Mouse (Mus musculus) spleen, postnatal 14 days (tissue): ENCODE measurements at regions not wholly inside any gene's neighbourhood (a gene's known extent, or its start where the extent isn't known, plus 50 kb on each side); places are given as distances from the start of the nearest gene placed in this dataset.

Experiments used
- DNase-seq, 2 experiments: peaks; one replicate each; pipeline ENCODE4 v3.0.0; 2021 to 2022; ENCODE audit warnings: low spot score in 2 of 2

DNA sequence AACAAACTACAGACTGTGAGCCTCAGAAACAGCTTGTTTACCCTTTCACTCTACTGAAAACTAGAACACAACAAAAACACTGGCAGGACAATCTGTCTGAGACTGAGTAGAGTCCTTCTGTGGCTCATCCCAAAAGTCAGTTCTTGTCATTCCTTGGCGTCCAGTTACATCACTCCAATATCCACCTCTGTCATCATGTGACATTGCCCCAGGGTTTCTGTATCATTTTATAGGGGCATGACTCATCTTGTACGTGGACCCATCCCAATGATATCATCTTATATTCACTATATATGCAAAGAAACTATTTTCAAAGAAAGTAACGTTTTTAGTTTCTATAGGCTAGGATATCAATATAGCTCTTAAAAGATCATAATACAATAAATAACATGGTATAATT lies 152.3 kb downstream of the Dkk2 start:
- DNase-seq: no peak

GRCm38 (mm10) chr3:132257834-132258233 lies 172.7 kb downstream of the Dkk2 start:
- DNase-seq: no peak

- no peak for DNase-seq
Measured at GRCm38 (mm10) chr3:132269641-132270040, 184.5 kb downstream of the Dkk2 start.

DNA sequence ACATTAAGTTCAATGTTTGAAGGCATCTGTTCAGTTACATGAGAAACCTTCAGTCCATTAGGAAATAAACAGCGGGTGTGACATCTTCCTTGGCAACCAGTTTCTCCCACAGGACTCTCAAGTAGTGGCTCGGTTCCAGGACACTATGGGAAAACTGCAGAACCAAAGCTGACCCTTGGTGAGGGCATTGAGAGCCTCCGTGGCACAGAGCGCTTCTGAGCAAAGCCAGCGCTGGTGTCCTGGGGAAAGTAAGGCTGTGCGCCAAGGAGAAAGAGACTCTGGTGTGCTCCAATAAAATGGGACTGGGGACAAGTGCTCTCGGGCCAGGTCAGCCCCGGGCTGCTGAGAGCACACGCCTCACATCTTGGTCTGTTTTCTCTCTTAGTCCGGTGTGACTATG lies 189.7 kb downstream of the Dkk2 start:
- DNase-seq: no peak

- DNase-seq: no peak
Measured at GRCm38 (mm10) chr3:132277771-132278170, 192.7 kb downstream of the Dkk2 start.

- DNase-seq: no peak
Measured at GRCm38 (mm10) chr3:132287714-132288113, 202.6 kb downstream of the Dkk2 start.

- no peak for DNase-seq
Measured at GRCm38 (mm10) chr3:132326961-132327360, 241.9 kb downstream of the Dkk2 start.

- no peak for DNase-seq
Measured at GRCm38 (mm10) chr3:132343625-132344024, 258.5 kb downstream of the Dkk2 start.

DNA sequence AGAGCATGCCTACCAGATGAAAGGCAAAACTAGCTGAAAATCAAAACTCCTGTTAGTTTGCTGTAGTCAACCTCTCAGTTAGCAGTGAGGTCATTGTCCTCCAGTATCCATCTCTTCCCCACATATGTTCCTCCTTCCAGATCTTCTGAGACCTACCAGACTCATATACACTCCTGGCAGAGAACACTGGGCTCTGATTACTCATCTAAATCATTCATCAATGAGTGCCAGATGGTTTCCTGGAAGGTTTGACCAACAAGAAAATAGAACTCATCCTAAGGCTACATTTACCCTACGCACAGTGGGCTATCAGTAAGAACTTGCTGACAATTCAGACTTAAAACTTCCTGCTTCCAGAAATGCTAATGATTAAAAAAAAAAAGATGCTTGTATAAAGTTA lies 260.8 kb downstream of the Dkk2 start:
- no peak for DNase-seq

DNA sequence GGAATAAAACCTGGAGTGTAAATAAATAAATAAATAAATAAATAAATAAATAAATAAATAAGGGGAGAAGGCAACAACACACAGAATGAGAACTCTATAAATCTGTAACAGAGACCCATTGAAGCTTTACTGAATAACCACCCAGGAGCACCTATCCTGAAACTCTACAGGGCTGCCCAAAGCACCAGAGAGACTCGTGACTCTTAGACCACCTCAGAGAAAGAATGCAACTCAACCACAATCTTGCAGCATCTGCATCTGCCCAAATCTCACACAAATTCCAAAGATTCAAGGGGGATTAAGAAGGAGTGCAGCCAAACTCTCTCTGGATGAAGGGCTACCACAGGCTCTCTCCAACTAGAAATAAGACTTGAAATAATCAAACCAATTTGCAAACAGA lies 264.5 kb downstream of the Dkk2 start:
- DNase-seq: no peak

GRCm38 (mm10) chr3:132353204-132353603 lies 268.1 kb downstream of the Dkk2 start:
- no peak for DNase-seq

- DNase-seq: no peak
Measured at GRCm38 (mm10) chr3:132359596-132359995, 270.0 kb upstream of the Gimd1 start.

DNA sequence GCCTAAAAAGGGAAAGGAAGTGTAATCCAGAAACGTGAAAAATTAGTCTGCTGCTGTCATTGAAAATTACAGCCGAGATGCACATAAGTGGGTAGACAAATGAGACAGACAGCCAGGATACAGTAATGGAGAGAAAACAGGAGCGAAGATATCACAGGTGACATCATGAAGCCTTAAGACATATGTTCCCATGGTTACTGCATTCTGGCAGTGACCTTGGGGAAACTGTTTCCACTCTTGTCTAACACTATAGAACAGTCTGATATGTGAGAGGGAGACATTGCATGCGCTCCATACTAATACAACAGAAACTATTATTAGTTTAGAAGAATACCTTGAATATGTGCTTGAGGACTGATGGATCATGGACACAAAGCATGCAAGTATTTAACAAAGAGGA lies 254.0 kb upstream of the Gimd1 start:
- no peak for DNase-seq

DNA sequence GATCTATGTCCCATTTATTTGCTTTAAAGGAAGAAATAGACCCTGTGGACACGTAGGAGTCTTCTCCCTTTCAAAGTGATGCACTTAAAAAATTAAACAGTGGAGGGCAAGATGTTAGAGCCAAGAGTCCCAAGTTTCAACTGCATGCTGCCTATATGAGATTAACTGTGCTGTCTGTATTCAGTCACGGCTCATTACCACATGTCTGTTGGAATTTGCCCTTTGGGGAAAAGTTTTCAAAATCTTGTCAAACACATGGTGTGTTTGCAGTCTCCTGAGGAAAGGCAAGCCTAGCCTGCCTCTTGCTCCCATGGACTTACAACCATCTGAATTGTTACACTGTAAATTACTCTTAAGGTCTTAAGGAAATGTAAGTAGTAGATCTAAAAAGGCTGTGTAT lies 211.9 kb upstream of the Gimd1 start:
- DNase-seq: no peak

DNA sequence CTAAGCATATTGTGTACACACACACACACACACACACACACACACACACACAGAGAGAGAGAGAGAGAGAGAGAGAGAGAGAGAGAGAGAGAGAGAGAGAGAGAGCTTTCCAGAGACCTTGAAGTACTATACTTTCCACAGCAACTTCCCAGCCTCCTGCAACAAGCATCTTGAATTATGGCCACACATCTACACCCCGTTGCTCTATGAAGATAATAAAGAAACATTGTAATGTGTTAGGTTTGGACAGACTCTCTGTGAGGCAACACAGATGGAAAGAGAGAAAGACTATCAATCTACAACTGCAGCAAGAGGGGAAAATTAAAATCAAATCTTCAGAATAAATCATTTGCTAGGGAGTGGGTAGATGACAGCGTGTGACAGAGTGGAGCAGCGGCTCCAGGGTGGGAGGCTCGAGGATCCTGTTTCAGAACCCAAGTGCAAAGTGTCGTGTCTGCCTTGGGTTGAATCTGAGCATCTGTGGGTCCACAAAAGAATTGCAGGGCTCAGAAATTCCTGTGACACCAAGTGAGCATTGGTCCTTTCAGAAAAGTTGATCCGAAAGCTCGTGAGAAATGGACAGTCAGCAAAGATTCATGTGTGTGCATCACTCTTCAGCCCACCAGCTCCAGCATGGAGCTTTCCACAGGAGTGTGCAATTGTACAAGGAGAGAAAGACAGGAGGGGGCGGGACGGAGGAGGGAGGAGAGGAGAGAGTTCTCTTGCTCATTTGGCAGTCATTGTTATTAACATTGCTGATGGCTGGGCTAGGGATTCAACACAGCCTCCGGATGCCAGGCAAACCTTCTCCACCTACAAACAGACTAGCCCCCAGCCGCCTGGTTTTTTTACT lies 203.6 kb upstream of the Gimd1 start:
- DNase-seq: no peak

GRCm38 (mm10) chr3:132427244-132427643 lies 202.4 kb upstream of the Gimd1 start:
- DNase-seq: no peak

DNA sequence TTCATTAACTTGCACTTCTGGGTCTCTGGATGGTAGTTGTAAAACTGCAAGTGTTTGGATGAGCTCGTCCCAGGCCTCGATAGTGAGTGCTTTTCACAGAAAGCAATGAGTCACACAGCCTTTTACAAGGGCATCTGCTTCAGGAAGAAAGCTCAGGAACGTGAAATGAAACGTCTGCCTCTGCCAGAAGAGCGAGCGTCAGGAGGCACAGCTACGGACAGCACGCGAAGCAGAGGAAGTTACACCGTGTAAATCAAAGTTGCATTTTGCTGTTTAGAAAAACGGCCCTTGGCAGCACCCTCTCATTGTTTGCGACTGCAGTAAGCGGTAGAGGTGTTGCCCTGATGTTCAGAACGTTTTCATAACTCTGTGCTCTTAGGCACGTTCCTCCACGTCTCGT lies 201.5 kb upstream of the Gimd1 start:
- no peak for DNase-seq

DNA sequence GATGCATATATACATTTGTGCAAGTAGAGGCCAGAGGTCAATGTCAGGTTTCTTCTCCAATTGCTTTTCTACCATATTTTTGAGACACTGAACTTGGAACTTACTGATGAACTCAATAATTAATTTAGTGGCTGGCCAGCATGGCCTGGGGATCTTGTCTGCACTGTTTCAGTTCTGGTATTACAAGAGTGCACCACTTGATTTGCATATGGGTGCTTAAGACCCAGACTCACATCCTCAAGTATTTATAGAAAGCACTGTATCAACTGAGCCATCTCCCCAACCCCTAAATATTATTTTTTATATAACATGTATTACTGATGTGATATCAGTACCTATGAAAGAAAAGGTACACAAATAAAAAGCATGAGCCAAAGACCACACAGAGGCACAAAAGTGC lies 197.8 kb upstream of the Gimd1 start:
- DNase-seq: no peak

DNA sequence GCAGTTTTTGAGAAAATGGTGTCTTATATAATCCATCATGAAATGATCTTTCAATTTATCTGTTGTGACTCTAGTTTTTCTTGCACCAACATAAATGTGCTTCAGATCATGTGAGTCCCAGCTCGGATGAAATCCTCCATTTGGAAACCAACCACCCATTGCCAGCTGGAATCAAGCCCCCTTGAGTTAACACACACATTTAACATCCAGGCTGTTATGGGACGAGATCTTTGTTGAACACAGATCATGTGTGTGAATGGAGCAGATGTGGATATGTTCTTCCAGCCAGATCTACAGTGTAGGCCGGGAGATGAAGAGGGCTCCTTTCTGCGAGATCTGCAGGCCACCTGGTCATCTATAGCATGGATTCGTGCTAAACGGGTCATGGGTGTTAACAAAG lies 188.4 kb upstream of the Gimd1 start:
- no peak for DNase-seq

DNA sequence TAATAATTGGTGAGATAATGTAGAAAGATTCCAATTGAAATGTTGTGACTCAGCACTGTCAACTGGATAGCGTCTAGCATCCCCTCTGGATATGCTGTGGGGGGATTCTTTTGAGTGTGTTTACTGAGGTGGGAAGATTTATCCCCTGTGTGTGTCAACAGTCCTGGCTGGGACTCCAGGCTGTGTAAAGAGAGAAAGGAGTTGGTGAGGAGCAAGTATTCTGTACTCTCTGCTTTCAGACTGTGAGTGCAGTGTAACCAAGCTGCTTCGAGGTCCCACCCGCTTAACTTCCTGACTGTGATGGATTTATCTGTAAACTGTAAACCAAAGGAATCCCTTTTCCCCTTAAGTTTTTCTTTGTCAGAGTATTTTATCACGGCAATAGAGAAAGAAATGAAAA lies 175.7 kb upstream of the Gimd1 start:
- DNase-seq: no peak

DNA sequence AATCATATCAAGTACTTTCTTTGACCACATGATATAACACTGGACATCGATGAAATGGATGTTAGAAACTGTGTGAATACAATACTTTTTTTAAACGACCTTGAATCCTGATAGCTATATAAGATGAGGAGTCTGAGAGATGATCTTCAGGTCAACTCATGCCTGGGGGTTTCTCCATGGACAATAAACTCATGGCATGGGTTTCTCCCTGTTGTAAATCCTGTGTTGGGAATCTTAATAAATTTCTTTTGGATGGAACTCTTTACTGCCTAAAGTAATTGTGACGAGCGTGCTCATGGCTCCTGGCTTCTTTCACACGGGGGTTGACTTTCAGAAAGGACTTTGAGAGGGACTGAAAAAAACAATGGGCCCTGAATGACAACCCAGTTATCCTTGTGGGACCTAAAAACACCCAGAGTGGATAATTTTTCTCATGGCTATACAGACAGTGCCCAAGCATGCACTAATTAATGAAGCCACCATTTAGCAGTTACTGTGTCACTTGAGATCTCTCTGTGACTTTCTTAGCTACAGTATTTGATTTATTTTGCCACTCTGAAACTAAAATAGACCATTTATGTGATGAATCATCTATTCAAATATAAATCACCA lies 167.2 kb upstream of the Gimd1 start:
- no peak for DNase-seq

- no peak for DNase-seq
Measured at GRCm38 (mm10) chr3:132471070-132471469, 158.6 kb upstream of the Gimd1 start.

GRCm38 (mm10) chr3:132477768-132478167 lies 151.9 kb upstream of the Gimd1 start:
- DNase-seq: no peak

- no peak for DNase-seq
Measured at GRCm38 (mm10) chr3:132479275-132479674, 150.3 kb upstream of the Gimd1 start.
